ENCODE assay signal across 23 mouse cellular contexts in genomic region chr10:79748496-79748895, GRCm38 (mm10). TPM values are rescaled to one million over a fixed set of nuclear protein-coding genes. Genes with fewer than 3 reads are reported as not detected.
"Had no signal": no experiment of that assay in that cellular context is flagged by ENCODE, and none has a peak within 500 bp of the region (broad histone marks: within the 10 kb centered on the region; RNA-seq: fewer than 3 reads in every experiment).

No protein-coding gene starts in this region.

- H3K9me3 ChIP-seq: liver, embryonic 13.5 days; liver, embryonic 15.5 days; midbrain, embryonic 13.5 days; neural tube, embryonic 13.5 days; neural tube, embryonic 15.5 days had no signal

- H3K4me2 ChIP-seq: liver, embryonic 13.5 days; liver, embryonic 15.5 days; lung, embryonic 14.5 days; midbrain, embryonic 11.5 days; midbrain, embryonic 13.5 days; neural tube, embryonic 13.5 days; neural tube, embryonic 15.5 days had no signal

- DNase-seq: liver, embryonic 13.5 days; lung, adult 18-20 months; lung, embryonic 14.5 days; lung, postnatal 10 days; lung, postnatal 4 days; retina, postnatal 1 day; right cerebral cortex, adult 18-20 months; right cerebral cortex, postnatal 25 days; right cerebral cortex, postnatal 4 days; spleen, adult 18-20 months; thymus, adult 18-20 months; thymus, postnatal 14 days; thymus, postnatal 36 days had no signal

- ATAC-seq: midbrain, embryonic 13.5 days; midbrain, embryonic 16.5 days had no signal

- H3K27ac ChIP-seq: liver, embryonic 13.5 days; liver, embryonic 15.5 days; midbrain, embryonic 13.5 days; neural tube, embryonic 13.5 days; neural tube, embryonic 15.5 days had no signal

- H3K9ac ChIP-seq: liver, embryonic 13.5 days; liver, embryonic 15.5 days; lung, embryonic 14.5 days; midbrain, embryonic 13.5 days; neural tube, embryonic 13.5 days; neural tube, embryonic 15.5 days had no signal

- H3K4me3 ChIP-seq: liver, embryonic 13.5 days; liver, embryonic 15.5 days; midbrain, embryonic 13.5 days; myocyte; neural tube, embryonic 13.5 days; neural tube, embryonic 15.5 days had no signal

- H3K27me3 ChIP-seq: liver, embryonic 15.5 days; midbrain, embryonic 13.5 days; neural tube, embryonic 13.5 days; neural tube, embryonic 15.5 days had no signal

RNA-seq across cellular contexts. Expression of gene Fgf22, which starts 6.4 kb away (rescaled TPM):
- polyA plus RNA-seq: liver, embryonic 13.5 days; liver, embryonic 15.5 days; small intestine, adult 2 months had no signal

RNA-seq across cellular contexts. Expression of gene Hcn2, which starts 32.1 kb away (rescaled TPM):
- polyA plus RNA-seq: liver, embryonic 13.5 days; lung, embryonic 14.5 days; lung, embryonic 16.5 days; stomach, embryonic 16.5 days had no signal
